Mouse (Mus musculus): ENCODE measurements around the gene Zcchc24. TPM values are rescaled to one million over a fixed set of nuclear protein-coding genes. Genes with fewer than 3 reads are reported as not detected.

Gene Zcchc24
- total and polyA plus RNA-seq, 3 experiments = 0.05 TPM; not detected in 2

DNA sequence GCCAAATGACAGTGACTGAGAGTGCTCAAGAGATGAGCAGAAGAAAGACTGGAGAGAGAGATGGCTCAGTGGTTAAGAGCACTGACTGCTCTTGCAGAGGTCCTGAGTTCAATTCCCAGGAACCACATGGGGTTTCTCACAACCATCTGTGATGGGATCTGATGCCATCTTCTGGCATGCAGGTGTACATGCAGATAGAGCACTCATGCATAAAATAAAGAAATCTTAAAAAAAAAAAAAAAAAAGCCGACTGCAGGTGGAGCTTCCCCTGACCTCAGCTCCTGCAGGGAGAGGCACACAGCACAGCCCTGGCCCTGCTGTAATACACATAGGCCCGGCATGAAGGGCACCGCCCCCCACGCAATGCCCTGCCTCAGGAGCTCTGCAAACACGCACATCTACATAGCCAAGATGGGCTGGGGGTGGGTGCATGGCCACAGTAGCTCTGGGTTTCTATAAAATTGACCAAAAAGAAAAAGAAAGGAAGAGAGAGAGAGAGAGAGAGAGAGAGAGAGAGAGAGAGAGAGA lies 26.9 kb downstream of the Zcchc24 start:
- H3K27me3 ChIP-seq (ENCODE audit: insufficient read depth, low read length) = peaks cover 3% of the 10 kb centered on the region; the same call in 1 of the 2 replicates
- no peaks in the 10 kb centered on the region for H3K9me3 ChIP-seq (replicated peaks)
- TF ChIP-seq TAL1 (conservative IDR thresholded peaks at IDR 0.05; ENCODE audit: low read depth, low read length) = no peak
- no peak for TF ChIP-seq GATA1 (IDR thresholded peaks at IDR 0.05; ENCODE audit: borderline replicate concordance, low read length)
- H3K4me3 ChIP-seq (ENCODE audit: low read depth, low read length) = no peak overlapping the region
- no peaks in the 10 kb centered on the region for H3K36me3 ChIP-seq (replicated peaks)
- H3K4me1 ChIP-seq (ENCODE audit: insufficient read depth, low read depth, low read length) = no peaks in the 10 kb centered on the region
- no peak for DNase-seq (ENCODE audit: low spot score)
- ATAC-seq (ENCODE audit: extremely low read depth, insufficient number of reproducible peaks, low FRiP score, poor library complexity, severe bottlenecking) = no peak

DNA sequence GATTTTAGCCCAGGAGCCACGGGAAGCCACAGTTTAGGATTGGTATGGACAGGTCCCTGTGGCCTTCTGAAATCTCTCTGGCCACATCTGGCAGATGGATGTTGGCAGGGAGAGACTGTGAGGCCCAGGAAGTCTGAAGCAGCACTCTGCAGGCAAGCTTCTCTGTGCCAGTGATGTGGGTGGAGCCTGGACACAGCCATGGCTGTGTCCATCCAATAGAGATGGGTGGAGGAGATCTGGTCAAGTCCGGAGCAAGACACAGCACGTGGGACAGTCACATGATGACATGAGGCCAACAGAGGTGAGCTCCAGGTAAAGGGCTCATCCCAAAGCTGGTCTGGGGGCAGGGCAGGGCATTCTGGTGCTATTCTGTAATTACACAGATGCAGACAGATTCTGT lies 27.6 kb downstream of the Zcchc24 start:
- TF ChIP-seq CTCF (IDR thresholded peaks at IDR 0.05; ENCODE audit: low read depth, low read length) (no peak), POLR2AphosphoS5 (IDR thresholded peaks at IDR 0.05; ENCODE audit: insufficient replicate concordance, low read depth, low read length) (no peak), TAL1 (conservative IDR thresholded peaks at IDR 0.05; ENCODE audit: low read depth, low read length) (no peak), GATA1 (IDR thresholded peaks at IDR 0.05; ENCODE audit: borderline replicate concordance, low read length) (no peak)
- Histone ChIP-seq H3K27me3 (ENCODE audit: insufficient read depth, low read length) (peaks cover 3% of the 10 kb centered on the region; the same call in 1 of the 2 replicates), H3K36me3 (replicated peaks) (no peaks in the 10 kb centered on the region)

DNA sequence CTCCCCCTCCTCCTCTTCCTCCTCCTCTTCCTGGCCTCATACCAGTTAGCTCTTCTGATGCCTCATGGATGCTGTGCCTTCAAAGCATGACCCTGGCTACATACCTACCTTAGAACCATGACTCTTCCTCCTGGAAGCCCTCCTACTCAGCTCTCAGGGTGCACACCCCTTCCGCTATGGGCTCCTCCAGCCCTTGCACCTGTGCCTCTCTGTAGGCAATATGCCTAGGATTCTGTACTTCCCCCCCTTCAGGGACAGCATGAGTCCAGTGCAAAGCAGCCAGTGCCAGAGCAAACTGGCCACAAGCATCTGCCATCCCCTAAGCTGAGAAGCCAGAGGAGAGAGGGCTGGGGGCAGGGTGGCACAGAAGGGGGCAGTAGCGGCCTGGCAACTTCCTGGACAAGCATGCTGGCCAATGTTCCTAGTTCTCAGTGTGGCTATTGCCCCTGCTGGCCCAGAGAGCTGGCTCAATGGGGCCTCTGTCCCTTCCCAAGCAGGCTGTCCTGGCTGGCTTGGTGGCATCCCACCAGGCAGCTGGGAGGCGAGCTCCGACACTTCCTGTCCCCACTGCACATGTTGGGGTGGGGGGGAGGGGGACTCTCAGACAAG lies 28.8 kb downstream of the Zcchc24 start:
- TF ChIP-seq GATA2 (IDR thresholded peaks at IDR 0.05; ENCODE audit: borderline replicate concordance, low read depth, low read length) = no peak
- no peak for TF ChIP-seq GATA1 (IDR thresholded peaks at IDR 0.05; ENCODE audit: borderline replicate concordance, low read length)
- no peak for TF ChIP-seq CTCF (IDR thresholded peaks at IDR 0.05; ENCODE audit: low read depth, low read length)
- no peak for TF ChIP-seq POLR2AphosphoS5 (IDR thresholded peaks at IDR 0.05; ENCODE audit: insufficient replicate concordance, low read depth, low read length)
- TF ChIP-seq TAL1 (conservative IDR thresholded peaks at IDR 0.05; ENCODE audit: low read depth, low read length) = no peak
- ATAC-seq (ENCODE audit: extremely low read depth, insufficient number of reproducible peaks, low FRiP score, poor library complexity, severe bottlenecking) (no peak), DNase-seq (ENCODE audit: low spot score) (no peak)
- peaks cover 3% of the 10 kb centered on the region; the same call in 1 of the 2 replicates for H3K27me3 ChIP-seq (ENCODE audit: insufficient read depth, low read length)
- H3K4me3 ChIP-seq (ENCODE audit: low read depth, low read length) = no peak overlapping the region
- no peaks in the 10 kb centered on the region for H3K4me1 ChIP-seq (ENCODE audit: insufficient read depth, low read depth, low read length)
- no peaks in the 10 kb centered on the region for H3K9me3 ChIP-seq (replicated peaks)
- H3K36me3 ChIP-seq (replicated peaks) = no peaks in the 10 kb centered on the region

More for the DNA sequence above, 27.6 kb downstream of the Zcchc24 start:
- H3K4me1 ChIP-seq (ENCODE audit: insufficient read depth, low read depth, low read length) = no peaks in the 10 kb centered on the region
- DNase-seq (ENCODE audit: low spot score) (no peak), ATAC-seq (ENCODE audit: extremely low read depth, insufficient number of reproducible peaks, low FRiP score, poor library complexity, severe bottlenecking) (no peak)
- no peak overlapping the region for H3K4me3 ChIP-seq (ENCODE audit: low read depth, low read length)
- no peaks in the 10 kb centered on the region for H3K9me3 ChIP-seq (replicated peaks)

DNA sequence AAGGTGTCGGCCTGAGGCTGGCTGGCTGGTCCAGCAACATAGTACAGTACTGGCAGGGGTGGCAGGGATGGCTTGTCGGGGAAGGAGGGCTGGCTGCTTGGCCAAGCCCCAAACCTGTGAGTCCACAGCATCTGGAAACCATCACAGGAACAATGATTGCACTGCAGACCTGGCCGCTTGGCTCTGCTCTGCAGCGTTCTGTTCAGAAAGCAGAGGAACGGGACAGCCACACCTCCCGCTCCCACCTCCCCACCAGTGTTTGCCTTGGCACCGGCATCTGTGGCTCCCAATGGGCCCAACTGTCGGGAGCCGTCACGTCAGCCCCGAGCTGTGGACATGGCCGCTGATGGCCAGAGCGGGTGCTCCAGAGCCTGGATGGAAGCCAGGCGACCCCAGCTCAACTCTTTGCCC lies 30.2 kb downstream of the Zcchc24 start:
- Histone ChIP-seq H3K27me3 (ENCODE audit: insufficient read depth, low read length) (peaks cover 3% of the 10 kb centered on the region; the same call in 1 of the 2 replicates), H3K36me3 (replicated peaks) (no peaks in the 10 kb centered on the region), H3K4me1 (ENCODE audit: insufficient read depth, low read depth, low read length) (no peaks in the 10 kb centered on the region), H3K9me3 (replicated peaks) (no peaks in the 10 kb centered on the region), H3K4me3 (ENCODE audit: low read depth, low read length) (no peak overlapping the region)
- TF ChIP-seq TAL1 (conservative IDR thresholded peaks at IDR 0.05; ENCODE audit: low read depth, low read length) = no peak
- TF ChIP-seq GATA1 (IDR thresholded peaks at IDR 0.05; ENCODE audit: borderline replicate concordance, low read length) = no peak
- TF ChIP-seq POLR2AphosphoS5 (IDR thresholded peaks at IDR 0.05; ENCODE audit: insufficient replicate concordance, low read depth, low read length) = no peak
- no peak for TF ChIP-seq CTCF (IDR thresholded peaks at IDR 0.05; ENCODE audit: low read depth, low read length)
- TF ChIP-seq GATA2 (IDR thresholded peaks at IDR 0.05; ENCODE audit: borderline replicate concordance, low read depth, low read length) = no peak
- DNase-seq (ENCODE audit: low spot score) (no peak), ATAC-seq (ENCODE audit: extremely low read depth, insufficient number of reproducible peaks, low FRiP score, poor library complexity, severe bottlenecking) (no peak)

DNA sequence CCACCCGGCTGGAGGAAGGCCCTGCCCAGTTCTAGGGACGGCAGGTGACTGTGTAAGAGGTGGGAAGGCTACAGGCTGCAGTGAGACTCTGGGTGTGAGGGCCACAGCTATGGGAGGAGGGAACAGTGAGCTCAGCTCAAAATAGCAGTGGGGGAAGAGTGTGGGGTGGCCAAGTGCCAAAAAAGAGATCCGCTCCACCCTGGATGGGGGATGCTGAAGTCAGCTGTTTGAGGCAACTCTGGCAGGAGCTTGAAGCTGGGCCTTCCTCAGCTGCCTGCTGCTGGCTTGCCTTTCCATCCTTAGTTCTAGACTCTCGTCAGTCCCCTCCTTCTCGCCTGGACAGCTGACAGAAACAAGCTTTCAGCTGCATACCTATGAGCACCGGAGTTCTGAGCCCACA lies 32.2 kb downstream of the Zcchc24 start:
- H3K9me3 ChIP-seq (replicated peaks) = no peaks in the 10 kb centered on the region
- peaks cover 3% of the 10 kb centered on the region; the same call in 1 of the 2 replicates for H3K27me3 ChIP-seq (ENCODE audit: insufficient read depth, low read length)
- H3K4me1 ChIP-seq (ENCODE audit: insufficient read depth, low read depth, low read length) = no peaks in the 10 kb centered on the region
- no peak for ATAC-seq (ENCODE audit: extremely low read depth, insufficient number of reproducible peaks, low FRiP score, poor library complexity, severe bottlenecking)
- DNase-seq (ENCODE audit: low spot score) = no peak
- TF ChIP-seq POLR2AphosphoS5 (IDR thresholded peaks at IDR 0.05; ENCODE audit: insufficient replicate concordance, low read depth, low read length) = no peak
- TF ChIP-seq TAL1 (conservative IDR thresholded peaks at IDR 0.05; ENCODE audit: low read depth, low read length) = no peak
- no peak for TF ChIP-seq CTCF (IDR thresholded peaks at IDR 0.05; ENCODE audit: low read depth, low read length)
- TF ChIP-seq GATA1 (IDR thresholded peaks at IDR 0.05; ENCODE audit: borderline replicate concordance, low read length) = no peak
- TF ChIP-seq GATA2 (IDR thresholded peaks at IDR 0.05; ENCODE audit: borderline replicate concordance, low read depth, low read length) = no peak
- no peaks in the 10 kb centered on the region for H3K36me3 ChIP-seq (replicated peaks)
- H3K4me3 ChIP-seq (ENCODE audit: low read depth, low read length) = no peak overlapping the region

DNA sequence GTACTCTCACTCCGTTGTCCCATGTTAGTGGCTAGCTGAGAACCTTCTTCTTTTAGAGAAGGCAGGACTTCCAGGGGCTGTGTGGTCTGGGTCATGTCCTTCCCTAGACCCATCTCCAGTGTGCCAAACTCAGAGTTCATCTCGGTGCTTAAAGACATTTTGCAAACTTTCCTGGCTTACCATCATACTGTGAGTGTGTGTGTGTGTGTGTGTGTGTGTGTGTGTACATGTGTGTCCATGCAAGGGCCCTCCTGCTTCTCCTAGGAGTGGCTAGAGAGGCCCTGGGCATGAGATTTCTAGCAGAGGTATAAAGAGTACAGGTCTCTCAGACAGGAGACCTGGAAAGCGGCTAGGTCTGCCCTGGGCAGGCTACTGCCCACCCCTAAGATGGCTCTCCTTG lies 32.7 kb downstream of the Zcchc24 start:
- ATAC-seq (ENCODE audit: extremely low read depth, insufficient number of reproducible peaks, low FRiP score, poor library complexity, severe bottlenecking) = no peak
- Histone ChIP-seq H3K27me3 (ENCODE audit: insufficient read depth, low read length) (peaks cover 3% of the 10 kb centered on the region; the same call in 1 of the 2 replicates), H3K4me1 (ENCODE audit: insufficient read depth, low read depth, low read length) (no peaks in the 10 kb centered on the region), H3K36me3 (replicated peaks) (no peaks in the 10 kb centered on the region), H3K9me3 (replicated peaks) (no peaks in the 10 kb centered on the region), H3K4me3 (ENCODE audit: low read depth, low read length) (no peak overlapping the region)
- no peak for TF ChIP-seq TAL1 (conservative IDR thresholded peaks at IDR 0.05; ENCODE audit: low read depth, low read length)
- TF ChIP-seq GATA2 (IDR thresholded peaks at IDR 0.05; ENCODE audit: borderline replicate concordance, low read depth, low read length) = no peak
- TF ChIP-seq CTCF (IDR thresholded peaks at IDR 0.05; ENCODE audit: low read depth, low read length) = no peak
- no peak for TF ChIP-seq GATA1 (IDR thresholded peaks at IDR 0.05; ENCODE audit: borderline replicate concordance, low read length)
- DNase-seq (ENCODE audit: low spot score) = no peak

All from G1E (cell line).